8 mouse cellular contexts compared by ENCODE assay signal in genomic region chr1:171220871-171221270, GRCm38 (mm10). TPM values are rescaled to one million over a fixed set of nuclear protein-coding genes. Genes with fewer than 3 reads are reported as not detected.
A peak's percentile ranks its signal among the peaks of the same experiment; 100 is the strongest.
DNase-seq lines count a peak whose midpoint lies in the region; ATAC-seq lines count a peak whose summit lies in the region.

No protein-coding gene starts in this region.

- peak overlapping the region; percentile 87 for H3K4me2 ChIP-seq in intestine, embryonic 15.5 days (replicated peaks)

- H3K36me3 ChIP-seq in intestine, embryonic 15.5 days: no peaks in the 10 kb centered on the region; the same call in 1 of the 2 replicates

- no peak overlapping the region for H3K27ac ChIP-seq in intestine, embryonic 15.5 days

- intact Hi-C loops in gastrocnemius, postnatal 14 days (cut with DNase I; ENCODE audit: low total_unique reads): no loop called here
- intact Hi-C loops in left cerebral cortex, postnatal 14 days (cut with DNase I): loop anchor here (2.0 to 5.0 kb wide), 2 partner anchors 59 to 102 kb away; no protein-coding TSS in a partner anchor

- peak; percentile 83 to 86 for DNase-seq in adrenal gland, adult 18-20 months (ENCODE audit: low spot score in 2 of 2)
- peak; percentile 91 for DNase-seq in embryo, embryonic 10.5 days (ENCODE audit: low spot score)
- peak; percentile 80 for DNase-seq in gastrocnemius, postnatal 14 days
- DNase-seq in left cerebral cortex, postnatal 14 days (ENCODE audit: low spot score in 2 of 2): peak; percentile 92 to 93
- DNase-seq in right cerebral cortex, postnatal 25 days: peak; percentile 88
- DNase-seq in urinary bladder, postnatal 36 days (ENCODE audit: low spot score in 2 of 2): peak; percentile 81 to 85

- peak overlapping the region; percentile 53; the same call in 1 of the 2 replicates for H3K4me3 ChIP-seq in intestine, embryonic 15.5 days (replicated peaks)

- WGBS in intestine, embryonic 15.5 days: 8% methylated on average over 10 of the region's 10 CpGs

- H3K4me1 ChIP-seq in intestine, embryonic 15.5 days (replicated peaks): peaks cover 12% of the 10 kb centered on the region

- peak; percentile 27 for ATAC-seq in intestine, embryonic 15.5 days
- peak; percentile 56 for ATAC-seq in megakaryocyte-erythroid progenitor cell, adult 5-6 weeks (replicated peaks; ENCODE audit: low FRiP score, low TSS enrichment, poor library complexity, severe bottlenecking)

- H3K27me3 ChIP-seq in intestine, embryonic 15.5 days (replicated peaks): no peaks in the 10 kb centered on the region

- no peaks in the 10 kb centered on the region for H3K9me3 ChIP-seq in intestine, embryonic 15.5 days

- 0 out of 2 replicates have a peak overlapping the region, but pooled peaks have one; percentile 51 for H3K9ac ChIP-seq in intestine, embryonic 15.5 days

RNA-seq across cellular contexts. Expression of gene Tomm40l, which starts 1.4 kb away (rescaled TPM):
- 10 to 100 TPM; 47.7 to 67.0 TPM for total RNA-seq in adrenal gland, adult 18-20 months (2021)
- total RNA-seq in gastrocnemius, postnatal 14 days (2021): 10 to 100 TPM; 44.3 to 46.7 TPM
- polyA plus RNA-seq in intestine, embryonic 15.5 days (2015; fragmentation: Nextera tagmentation; extraction: Ambion mirVana): 31.4 and 32.0 TPM in 2 replicates
- total RNA-seq in left cerebral cortex, postnatal 14 days (2021): 10 to 100 TPM; 69.6 to 72.1 TPM
- 22.3 and 46.9 TPM in 2 replicates for total RNA-seq in megakaryocyte-erythroid progenitor cell, adult 5-6 weeks (2014; fragmentation: Nextera tagmentation)
- 25.0 and 33.7 TPM in 2 replicates for total RNA-seq in megakaryocyte-erythroid progenitor cell, adult 5-6 weeks (2017)

RNA-seq across cellular contexts. Expression of gene Apoa2, which starts 4.0 kb away (rescaled TPM):
- total RNA-seq in adrenal gland, adult 18-20 months (2021): 1 to 10 TPM; 4.2 to 4.6 TPM
- total RNA-seq in gastrocnemius, postnatal 14 days (2021): not detected
- 84.7 and 123 TPM in 2 replicates for polyA plus RNA-seq in intestine, embryonic 15.5 days (2015; fragmentation: Nextera tagmentation; extraction: Ambion mirVana)
- 1 to 10 TPM; 1.6 to 4.9 TPM for total RNA-seq in left cerebral cortex, postnatal 14 days (2021)
- 3.8 TPM in 1 of 2 replicates, not detected in the other for total RNA-seq in megakaryocyte-erythroid progenitor cell, adult 5-6 weeks (2014; fragmentation: Nextera tagmentation)
- total RNA-seq in megakaryocyte-erythroid progenitor cell, adult 5-6 weeks (2017): not detected in 2 replicates

RNA-seq across cellular contexts. Expression of gene Nr1i3, which starts 7.1 kb away (rescaled TPM):
- total RNA-seq in adrenal gland, adult 18-20 months (2021): not detected
- not detected for total RNA-seq in gastrocnemius, postnatal 14 days (2021)
- 9.2 and 10.5 TPM in 2 replicates for polyA plus RNA-seq in intestine, embryonic 15.5 days (2015; fragmentation: Nextera tagmentation; extraction: Ambion mirVana)
- not detected for total RNA-seq in left cerebral cortex, postnatal 14 days (2021)
- total RNA-seq in megakaryocyte-erythroid progenitor cell, adult 5-6 weeks (2014; fragmentation: Nextera tagmentation): 0.07 TPM in 1 of 2 replicates, not detected in the other
- 0.38 TPM in 1 of 2 replicates, not detected in the other for total RNA-seq in megakaryocyte-erythroid progenitor cell, adult 5-6 weeks (2017)

RNA-seq across cellular contexts. Expression of gene Fcer1g, which starts 13.3 kb away (rescaled TPM):
- 10 to 100 TPM; 23.2 to 46.7 TPM for total RNA-seq in adrenal gland, adult 18-20 months (2021)
- 1 to 10 TPM; 6.3 to 7.1 TPM for total RNA-seq in gastrocnemius, postnatal 14 days (2021)
- 51.5 and 54.5 TPM in 2 replicates for polyA plus RNA-seq in intestine, embryonic 15.5 days (2015; fragmentation: Nextera tagmentation; extraction: Ambion mirVana)
- total RNA-seq in left cerebral cortex, postnatal 14 days (2021): 10 to 100 TPM; 11.1 to 16.0 TPM
- 3.7 and 9.1 TPM in 2 replicates for total RNA-seq in megakaryocyte-erythroid progenitor cell, adult 5-6 weeks (2014; fragmentation: Nextera tagmentation)
- 11.9 and 14.3 TPM in 2 replicates for total RNA-seq in megakaryocyte-erythroid progenitor cell, adult 5-6 weeks (2017)

RNA-seq across cellular contexts. Expression of gene Pcp4l1, which starts 24.8 kb away (rescaled TPM):
- 10 to 100 TPM; 51.7 to 52.5 TPM for total RNA-seq in adrenal gland, adult 18-20 months (2021)
- 10 to 100 TPM; 12.3 to 17.1 TPM for total RNA-seq in gastrocnemius, postnatal 14 days (2021)
- polyA plus RNA-seq in intestine, embryonic 15.5 days (2015; fragmentation: Nextera tagmentation; extraction: Ambion mirVana): 16.4 and 18.5 TPM in 2 replicates
- 10 to 100 TPM; 47.4 to 67.2 TPM for total RNA-seq in left cerebral cortex, postnatal 14 days (2021)
- 0.69 and 3.6 TPM in 2 replicates for total RNA-seq in megakaryocyte-erythroid progenitor cell, adult 5-6 weeks (2014; fragmentation: Nextera tagmentation)
- total RNA-seq in megakaryocyte-erythroid progenitor cell, adult 5-6 weeks (2017): 1.1 TPM in 1 of 2 replicates, not detected in the other
